Mouse (Mus musculus) brain, embryonic 18.5 days (tissue): Measurements from ENCODE around the gene Pus10.
A peak's percentile ranks its signal among the peaks of the same experiment; 100 is the strongest.
"Not testable (repeated sequence)": the region's sequence is repeated elsewhere in the genome, so short reads cannot be mapped to it uniquely, and the experiment has no call there.

Experiments used
- DNase-seq: peaks from one replicate; pipeline ENCODE4 v3.0.0-alpha.2; 2012; ENCODE audit warnings: low read depth, low spot score

The Pus10 gene

GRCm38 (mm10) chr11:23758218-23758617 is 92.7 kb downstream of the Pus10 start:
- no peak for DNase-seq

GRCm38 (mm10) chr11:23762635-23763034 is 97.2 kb downstream of the Pus10 start:
- DNase-seq, result no peak

GRCm38 (mm10) chr11:23767369-23767768 is 101.9 kb downstream of the Pus10 start:
- DNase-seq, result not testable (repeated sequence)

GRCm38 (mm10) chr11:23767928-23768327 is 102.5 kb downstream of the Pus10 start:
- DNase-seq, result no peak

- no peak for DNase-seq
Observed at GRCm38 (mm10) chr11:23769033-23769432, 103.6 kb downstream of the Pus10 start.

- DNase-seq, result no peak
Observed at GRCm38 (mm10) chr11:23769686-23770509, 104.4 kb downstream of the Pus10 start.

GRCm38 (mm10) chr11:23770510-23770759 is 105.0 kb downstream of the Pus10 start:
- no peak for DNase-seq

GRCm38 (mm10) chr11:23770760-23771506 is 105.5 kb downstream of the Pus10 start, which contains the start of gene Rel:
Rel (minus strand) TSS chr11:23770970.
- peak; percentile 47 for DNase-seq

GRCm38 (mm10) chr11:23771507-23772097 is 106.1 kb downstream of the Pus10 start:
- DNase-seq, result no peak

GRCm38 (mm10) chr11:23772471-23772870 is 107.0 kb downstream of the Pus10 start:
- DNase-seq, result no peak

- DNase-seq, result no peak
Observed at GRCm38 (mm10) chr11:23778787-23779201, 113.3 kb downstream of the Pus10 start.

- DNase-seq, result no peak
Observed at GRCm38 (mm10) chr11:23782038-23782437, 116.6 kb downstream of the Pus10 start.
